Mouse (Mus musculus) frontal cortex, adult 2 months (tissue): ENCODE data around the gene Ephb3. TPM values are rescaled to one million over a fixed set of nuclear protein-coding genes. Genes with fewer than 3 reads are reported as not detected.

Source experiments
- DNase-seq, 2 experiments: peaks; one replicate each; pipeline ENCODE4 v3.0.0; 2022; ENCODE audit warnings: low spot score in 1 of 2; ENCODE audit errors: extremely low spot score in 1 of 2
- polyA plus RNA-seq: library from polyadenylated mRNA; depleted of rRNA; stranded (reverse); fragments of >200 nt; gene quantifications from 2 replicates; pipeline ENCODE4 v1.2.3, GENCODE M21; 2012; rRNA removed

The Ephb3 gene
- polyA plus RNA-seq, 1 experiment, result 14.5 TPM

- DNase-seq, result peak; percentile 61 to 88
Measured at GRCm38 (mm10) chr16:21245931-21246390, 41.4 kb downstream of the Ephb3 start.

- DNase-seq, result peak in 1 of 2 experiments; percentile 37
Measured at GRCm38 (mm10) chr16:21246391-21247036, 42.0 kb downstream of the Ephb3 start.

GRCm38 (mm10) chr16:21247037-21247432 is 42.5 kb downstream of the Ephb3 start:
- DNase-seq, result no peak

GRCm38 (mm10) chr16:21247871-21248712 is 43.5 kb downstream of the Ephb3 start:
- DNase-seq, result peak in 1 of 2 experiments; percentile 46

- no peak for DNase-seq
Measured at GRCm38 (mm10) chr16:21248713-21249531, 44.4 kb downstream of the Ephb3 start.

GRCm38 (mm10) chr16:21252401-21252955 is 47.9 kb downstream of the Ephb3 start:
- DNase-seq, result no peak

- no peak for DNase-seq
Measured at GRCm38 (mm10) chr16:21255574-21256304, 51.2 kb downstream of the Ephb3 start.

- no peak for DNase-seq
Measured at GRCm38 (mm10) chr16:21256514-21257305, 52.2 kb downstream of the Ephb3 start.

- DNase-seq, result no peak
Measured at GRCm38 (mm10) chr16:21265417-21265816, 60.9 kb downstream of the Ephb3 start.

GRCm38 (mm10) chr16:21269775-21270174 is 65.2 kb downstream of the Ephb3 start:
- DNase-seq, result no peak

- DNase-seq, result peak; percentile 72 to 75
Measured at GRCm38 (mm10) chr16:21271773-21272247, 67.3 kb downstream of the Ephb3 start.

- no peak for DNase-seq
Measured at GRCm38 (mm10) chr16:21272748-21273147, 68.2 kb downstream of the Ephb3 start.

Other genes starting within 250 kb of the Ephb3 start
- gene Teddm3, start 50.8 kb upstream of the Ephb3 start, polyA plus RNA-seq, result 0.14 and 0.40 TPM in 2 replicates
- 29.2 and 33.3 TPM in 2 replicates for gene Vps8, start 218.4 kb downstream of the Ephb3 start, polyA plus RNA-seq